ENCODE assay signal across 12 mouse cellular contexts in genomic region chr12:108285225-108286011, GRCm38 (mm10). TPM values are rescaled to one million over a fixed set of nuclear protein-coding genes. Genes with fewer than 3 reads are reported as not detected.
A peak's percentile ranks its signal among the peaks of the same experiment; 100 is the strongest.
DNase-seq lines count a peak whose midpoint lies in the region; ATAC-seq and TF ChIP-seq lines count a peak whose summit lies in the region.
"Had no signal": no experiment of that assay in that cellular context is flagged by ENCODE, and none has a peak within 500 bp of the region (broad histone marks: within the 10 kb centered on the region; RNA-seq: fewer than 3 reads in every experiment).

No protein-coding gene starts in this region.

- no peaks in the 10 kb centered on the region for H3K36me3 ChIP-seq in heart, embryonic 10.5 days
- no peaks in the 10 kb centered on the region for H3K36me3 ChIP-seq in hindbrain, embryonic 16.5 days (ENCODE audit: control insufficient read depth, insufficient read depth, low read length)
- no peaks in the 10 kb centered on the region for H3K36me3 ChIP-seq in neural tube, embryonic 11.5 days (ENCODE audit: control insufficient read depth, insufficient read depth, low read length)
- H3K36me3 ChIP-seq: limb, embryonic 13.5 days had no signal

- intact Hi-C loops in heart, postnatal 25 days (cut with DNase I): no loop called here
- intact Hi-C loops in left cerebral cortex, adult 2 months (cut with DNase I): no loop called here

- ATAC-seq in hindbrain, embryonic 16.5 days: peak; percentile 16; the same call in 1 of the 2 replicates
- peak; percentile 65; the same call in 1 of the 2 replicates for ATAC-seq in neural tube, embryonic 11.5 days (ENCODE audit: insufficient read depth, low FRiP score, low TSS enrichment)

- H3K27ac ChIP-seq in heart, embryonic 10.5 days: peak overlapping the region; percentile 77
- peak overlapping the region; percentile 34; the same call in 1 of the 2 replicates for H3K27ac ChIP-seq in hindbrain, embryonic 16.5 days (ENCODE audit: low read depth, low read length)
- peak overlapping the region; percentile 76 for H3K27ac ChIP-seq in neural tube, embryonic 11.5 days (ENCODE audit: low read depth, low read length)
- H3K27ac ChIP-seq in left cerebral cortex, adult 2 months: no peak overlapping the region
- H3K27ac ChIP-seq: limb, embryonic 13.5 days had no signal

- H3K9me3 ChIP-seq in heart, embryonic 10.5 days: no peaks in the 10 kb centered on the region
- H3K9me3 ChIP-seq in hindbrain, embryonic 16.5 days (ENCODE audit: control insufficient read depth, low read length): no peaks in the 10 kb centered on the region
- H3K9me3 ChIP-seq in neural tube, embryonic 11.5 days (ENCODE audit: control insufficient read depth, low read length): no peaks in the 10 kb centered on the region
- H3K9me3 ChIP-seq: limb, embryonic 13.5 days had no signal

- peak overlapping the region; percentile 54 for H3K9ac ChIP-seq in hindbrain, embryonic 16.5 days (ENCODE audit: low read depth, low read length)
- H3K9ac ChIP-seq in neural tube, embryonic 11.5 days (ENCODE audit: low read length): peak overlapping the region; percentile 53
- H3K9ac ChIP-seq: limb, embryonic 13.5 days had no signal

- H3K4me2 ChIP-seq in hindbrain, embryonic 16.5 days (ENCODE audit: low read length): peak overlapping the region; percentile 28
- peak overlapping the region; percentile 15 for H3K4me2 ChIP-seq in neural tube, embryonic 11.5 days (ENCODE audit: low read depth)
- H3K4me2 ChIP-seq: limb, embryonic 13.5 days had no signal

- 0 out of 2 replicates have a peak, but pooled peaks cover 5% of the 10 kb centered on the region for H3K27me3 ChIP-seq in heart, embryonic 10.5 days (ENCODE audit: insufficient read depth, poor library complexity, severe bottlenecking)
- H3K27me3 ChIP-seq in hindbrain, embryonic 16.5 days (replicated peaks; ENCODE audit: control insufficient read depth, insufficient read depth, low read length): no peaks in the 10 kb centered on the region
- no peaks in the 10 kb centered on the region for H3K27me3 ChIP-seq in neural tube, embryonic 11.5 days (ENCODE audit: control insufficient read depth, insufficient read depth, low read length)

- WGBS in heart, embryonic 10.5 days: 32% methylated on average over 11 of the region's 11 CpGs
- WGBS in hindbrain, embryonic 16.5 days: 26% methylated on average over 11 of the region's 11 CpGs
- WGBS in neural tube, embryonic 11.5 days: 30% methylated on average over 11 of the region's 11 CpGs

- peaks cover 21% of the 10 kb centered on the region for H3K4me1 ChIP-seq in heart, embryonic 10.5 days
- peaks cover 11% of the 10 kb centered on the region for H3K4me1 ChIP-seq in hindbrain, embryonic 16.5 days (ENCODE audit: control insufficient read depth, insufficient read depth, low read depth, low read length)
- H3K4me1 ChIP-seq in neural tube, embryonic 11.5 days (ENCODE audit: control insufficient read depth, insufficient read depth, low read length): peaks cover 15% of the 10 kb centered on the region

- DNase-seq in heart, embryonic 10.5 days (ENCODE audit: low spot score): peak; percentile 73
- DNase-seq in heart, postnatal 25 days (ENCODE audit: low spot score): no peak
- peak; percentile 52 for DNase-seq in embryo, embryonic 10 days (ENCODE audit: low spot score)
- peak; percentile 66 for DNase-seq in neural tube, embryonic 11.5 days (ENCODE audit: low spot score)
- DNase-seq in frontal cortex, adult 2 months (ENCODE audit: extremely low spot score in 1 of 2, low spot score in 1 of 2): no peak
- DNase-seq in frontal cortex, postnatal 25 days (ENCODE audit: low spot score in 2 of 2): no peak
- DNase-seq in left cerebral cortex, adult 2 months (ENCODE audit: extremely low spot score in 1 of 2, low spot score in 2 of 2): no peak
- DNase-seq: adrenal gland, postnatal 25 days; thymus, adult 18-20 months had no signal

- no peak for TF ChIP-seq CTCF in left cerebral cortex, adult 2 months (IDR thresholded peaks at IDR 0.05)

- peak overlapping the region; percentile 29; the same call in 1 of the 2 replicates for H3K4me3 ChIP-seq in heart, embryonic 10.5 days
- H3K4me3 ChIP-seq in hindbrain, embryonic 16.5 days (ENCODE audit: low read length): no peak overlapping the region
- H3K4me3 ChIP-seq in neural tube, embryonic 11.5 days (ENCODE audit: low read depth, low read length): no peak overlapping the region
- no peak overlapping the region for H3K4me3 ChIP-seq in left cerebral cortex, adult 2 months
- H3K4me3 ChIP-seq: limb, embryonic 13.5 days had no signal

RNA-seq across cellular contexts. Expression of gene Ccdc85c, which starts 10.2 kb away (rescaled TPM):
- 5.7 and 6.7 TPM in 2 replicates for polyA plus RNA-seq in heart, embryonic 10.5 days (2016; fragmentation: Nextera tagmentation; extraction: Ambion mirVana)
- 10 to 100 TPM; 36.4 to 40.9 TPM for total RNA-seq in heart, postnatal 25 days (2021)
- 7.5 and 10.2 TPM in 2 replicates for polyA plus RNA-seq in hindbrain, embryonic 16.5 days (2015; fragmentation: Nextera tagmentation; extraction: Ambion mirVana)
- polyA plus RNA-seq in neural tube, embryonic 11.5 days (2014; fragmentation: Nextera tagmentation; extraction: Ambion mirVana): 18.9 and 20.3 TPM in 2 replicates
- polyA plus RNA-seq in frontal cortex, adult 2 months (2012; rRNA removed): 44.2 and 44.8 TPM in 2 replicates
- 10 to 100 TPM; 73.7 to 79.3 TPM for total RNA-seq in left cerebral cortex, adult 2 months (2021)

RNA-seq across cellular contexts. Expression of gene Hhipl1, which starts 20.7 kb away (rescaled TPM):
- 0.28 and 0.64 TPM in 2 replicates for polyA plus RNA-seq in heart, embryonic 10.5 days (2016; fragmentation: Nextera tagmentation; extraction: Ambion mirVana)
- 1 to 10 TPM in 1 of 2 experiments, under 1 TPM in 1; 0.95 to 1.7 TPM for total RNA-seq in heart, postnatal 25 days (2021)
- 2.6 and 2.9 TPM in 2 replicates for polyA plus RNA-seq in hindbrain, embryonic 16.5 days (2015; fragmentation: Nextera tagmentation; extraction: Ambion mirVana)
- 1.0 TPM in 2 replicates for polyA plus RNA-seq in neural tube, embryonic 11.5 days (2014; fragmentation: Nextera tagmentation; extraction: Ambion mirVana)
- polyA plus RNA-seq in frontal cortex, adult 2 months (2012; rRNA removed): 10.3 and 10.6 TPM in 2 replicates
- 1 to 10 TPM; 7.1 to 7.4 TPM for total RNA-seq in left cerebral cortex, adult 2 months (2021)
- total RNA-seq: neutrophil, adult 5-6 weeks had no signal

RNA-seq across cellular contexts. Expression of gene Cyp46a1, which starts 48.8 kb away (rescaled TPM):
- 4.4 and 5.9 TPM in 2 replicates for polyA plus RNA-seq in heart, embryonic 10.5 days (2016; fragmentation: Nextera tagmentation; extraction: Ambion mirVana)
- under 1 TPM; 0.31 to 0.36 TPM for total RNA-seq in heart, postnatal 25 days (2021)
- polyA plus RNA-seq in hindbrain, embryonic 16.5 days (2015; fragmentation: Nextera tagmentation; extraction: Ambion mirVana): 38.3 and 40.1 TPM in 2 replicates
- polyA plus RNA-seq in neural tube, embryonic 11.5 days (2014; fragmentation: Nextera tagmentation; extraction: Ambion mirVana): 8.5 and 10.6 TPM in 2 replicates
- 377 and 384 TPM in 2 replicates for polyA plus RNA-seq in frontal cortex, adult 2 months (2012; rRNA removed)
- total RNA-seq in left cerebral cortex, adult 2 months (2021): 100 to 1,000 TPM; 270 to 290 TPM
- total RNA-seq: neutrophil, adult 5-6 weeks had no signal

Comparison
In these comparisons a context has a peak if more than half of its experiments do, and no peak if none do; other contexts are left out.
1. DNase-seq: peak in heart, embryonic 10.5 days (single experiment), embryo, embryonic 10 days (single experiment) and neural tube, embryonic 11.5 days (single experiment); none in heart, postnatal 25 days (single experiment), frontal cortex, adult 2 months (0 of 2), frontal cortex, postnatal 25 days (0 of 2) and left cerebral cortex, adult 2 months (0 of 2).